Mouse (Mus musculus): Measurements from ENCODE around the gene Styxl1.

DNA sequence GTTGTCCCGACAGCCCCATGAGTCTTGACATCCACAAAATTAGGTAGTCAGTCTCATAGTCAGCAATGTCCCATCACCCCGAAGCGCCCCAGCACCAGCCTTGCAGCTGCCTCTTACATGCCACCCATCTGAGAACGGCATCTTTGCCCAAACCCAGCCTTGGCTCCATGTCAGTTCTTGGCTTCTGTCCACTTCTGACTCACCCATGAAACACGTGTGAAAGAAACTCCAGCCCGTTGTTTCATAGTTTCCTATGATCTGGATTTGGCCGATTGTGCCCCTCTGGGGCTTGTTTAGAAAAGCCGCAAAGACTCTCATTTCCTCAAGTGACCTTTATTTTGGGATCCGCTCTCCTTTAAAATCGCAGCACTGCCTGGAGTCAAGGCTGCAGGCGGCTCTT is 56.1 kb downstream of the Styxl1 start:
- no peak for TF ChIP-seq ZNF384 (IDR thresholded peaks at IDR 0.05; ENCODE audit: low read depth, low read length)
- no peak for TF ChIP-seq HCFC1 (IDR thresholded peaks at IDR 0.05; ENCODE audit: borderline replicate concordance, insufficient read depth, low read length)
- no peak for TF ChIP-seq ZC3H11A (IDR thresholded peaks at IDR 0.05; ENCODE audit: borderline replicate concordance, low read depth, low read length)

Data from ES-E14 (cell line).